8 mouse cellular contexts compared by ENCODE assay signal in the genomic region with DNA sequence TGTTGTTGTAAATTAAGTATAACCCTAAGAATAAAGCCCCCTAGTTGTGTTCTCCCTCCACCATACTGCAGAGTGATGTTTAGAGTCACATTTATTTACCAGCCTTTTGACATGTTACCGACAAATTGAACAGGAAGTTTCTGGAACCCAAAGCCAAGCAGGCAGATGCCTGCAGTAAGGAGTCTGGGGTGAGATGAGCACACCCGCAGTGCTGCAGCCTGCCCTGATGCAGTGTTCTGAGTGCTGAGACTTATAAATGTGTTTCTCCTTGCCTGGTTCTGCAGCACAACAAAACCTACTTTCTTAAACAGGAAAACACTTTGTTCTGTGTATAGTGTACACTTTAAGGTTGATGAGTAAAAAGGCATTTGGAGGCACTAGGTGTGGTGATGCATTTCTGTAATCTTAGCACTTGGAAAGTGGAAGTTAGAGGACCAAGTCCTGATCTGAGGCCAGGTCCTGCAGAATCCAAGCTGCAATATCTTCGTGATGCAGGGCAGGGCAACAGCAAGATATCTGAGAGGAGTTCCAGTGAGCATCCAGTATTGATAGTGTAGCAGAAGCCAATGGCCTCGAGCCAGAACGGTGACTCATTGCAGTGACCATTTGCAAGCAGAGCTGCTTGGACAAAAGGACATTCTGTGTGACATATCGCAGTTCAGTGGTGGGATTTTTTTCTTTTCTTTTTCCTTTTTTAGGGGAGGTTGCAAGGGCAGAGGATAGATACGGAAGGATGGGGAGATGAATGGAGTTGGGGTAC. TPM values are rescaled to one million over a fixed set of nuclear protein-coding genes. Genes with fewer than 3 reads are reported as not detected.
DNase-seq lines count a peak whose midpoint lies in the region; ATAC-seq and TF ChIP-seq lines count a peak whose summit lies in the region.

No protein-coding gene starts in this region.

- peaks cover 44% of the 10 kb centered on the region for H3K4me1 ChIP-seq in cerebellum, adult 2 months (ENCODE audit: control insufficient read depth, insufficient read depth, low read length)
- H3K4me1 ChIP-seq in heart, embryonic 13.5 days = peaks cover 49% of the 10 kb centered on the region
- H3K4me1 ChIP-seq in lung, embryonic 15.5 days = peaks cover 51% of the 10 kb centered on the region
- H3K4me1 ChIP-seq in forebrain, postnatal 0 days (ENCODE audit: insufficient read depth) = peaks cover 13% of the 10 kb centered on the region

- WGBS in cerebellum, adult 2 months = 6% methylated on average over 7 of the region's 7 CpGs
- WGBS in heart, embryonic 13.5 days = 32% methylated on average over 7 of the region's 7 CpGs
- WGBS in lung, embryonic 15.5 days = 37% methylated on average over 7 of the region's 7 CpGs
- WGBS in forebrain, postnatal 0 days = 44% methylated on average over 7 of the region's 7 CpGs

- H3K9ac ChIP-seq in heart, embryonic 13.5 days = 0 out of 2 replicates have a peak overlapping the region, but pooled peaks have one; percentile 8
- H3K9ac ChIP-seq in lung, embryonic 15.5 days = no peak overlapping the region
- H3K9ac ChIP-seq in forebrain, postnatal 0 days = no peak overlapping the region

- H3K36me3 ChIP-seq in heart, embryonic 13.5 days = no peaks in the 10 kb centered on the region
- no peaks in the 10 kb centered on the region for H3K36me3 ChIP-seq in lung, embryonic 15.5 days
- H3K36me3 ChIP-seq in forebrain, postnatal 0 days (ENCODE audit: insufficient read depth) = no peaks in the 10 kb centered on the region

- DNase-seq in right cerebral cortex, postnatal 10 days (ENCODE audit: low spot score in 2 of 2) = peak; percentile 63
- DNase-seq in right cerebral cortex, postnatal 14 days = no peak
- peak; percentile 93 to 95 for DNase-seq in cerebellum, adult 2 months
- peak; percentile 73 to 81 for DNase-seq in urinary bladder, postnatal 36 days (ENCODE audit: low spot score in 2 of 2)
- no peak for DNase-seq in forebrain, postnatal 0 days

- H3K4me2 ChIP-seq in heart, embryonic 13.5 days = peak overlapping the region; percentile 14; the same call in 1 of the 2 replicates
- H3K4me2 ChIP-seq in lung, embryonic 15.5 days = no peak overlapping the region
- H3K4me2 ChIP-seq in forebrain, postnatal 0 days (ENCODE audit: low read depth) = no peak overlapping the region

- peak overlapping the region; percentile 32 for H3K27ac ChIP-seq in cerebellum, adult 2 months (ENCODE audit: insufficient read depth, low read length)
- peak overlapping the region; percentile 72 for H3K27ac ChIP-seq in heart, embryonic 13.5 days (replicated peaks)
- H3K27ac ChIP-seq in lung, embryonic 15.5 days = peak overlapping the region; percentile 31; the same call in 1 of the 2 replicates
- no peak overlapping the region for H3K27ac ChIP-seq in forebrain, postnatal 0 days (ENCODE audit: low read depth, low read length)

- no peak for ATAC-seq in heart, embryonic 13.5 days (ENCODE audit: extremely low read depth, insufficient number of reproducible peaks, low FRiP score, low TSS enrichment)
- no peak for ATAC-seq in lung, embryonic 15.5 days (ENCODE audit: borderline replicate concordance, extremely low read depth, low FRiP score, low TSS enrichment)
- ATAC-seq in CD4-positive, CD25-positive, alpha-beta regulatory T cell, adult 4 months = no peak
- ATAC-seq in forebrain, postnatal 0 days = no peak

- no peak overlapping the region for H3K4me3 ChIP-seq in cerebellum, adult 2 months (replicated peaks; ENCODE audit: insufficient read depth, low read depth, low read length)
- H3K4me3 ChIP-seq in heart, embryonic 13.5 days = no peak overlapping the region
- H3K4me3 ChIP-seq in lung, embryonic 15.5 days = no peak overlapping the region
- H3K4me3 ChIP-seq in forebrain, postnatal 0 days (ENCODE audit: low read depth, low read length) = no peak overlapping the region

- no peak for TF ChIP-seq CTCF in cerebellum, adult 2 months (IDR thresholded peaks at IDR 0.05; ENCODE audit: borderline replicate concordance, insufficient read depth, low read depth, low read length)
- TF ChIP-seq CTCF in forebrain, postnatal 0 days (IDR thresholded peaks at IDR 0.05; ENCODE audit: low read depth) = no peak

- TF ChIP-seq POLR2A in cerebellum, adult 2 months (IDR thresholded peaks at IDR 0.05; ENCODE audit: borderline replicate concordance, insufficient read depth, low read length) = peak; percentile 42; the same call in 1 of the 2 replicates

- no peaks in the 10 kb centered on the region for H3K9me3 ChIP-seq in heart, embryonic 13.5 days
- no peaks in the 10 kb centered on the region for H3K9me3 ChIP-seq in lung, embryonic 15.5 days
- no peaks in the 10 kb centered on the region for H3K9me3 ChIP-seq in forebrain, postnatal 0 days (ENCODE audit: low read length)

- no peaks in the 10 kb centered on the region for H3K27me3 ChIP-seq in cerebellum, adult 2 months (ENCODE audit: control insufficient read depth, insufficient read depth, low read length)
- H3K27me3 ChIP-seq in heart, embryonic 13.5 days (replicated peaks) = no peaks in the 10 kb centered on the region
- H3K27me3 ChIP-seq in lung, embryonic 15.5 days = no peaks in the 10 kb centered on the region
- no peaks in the 10 kb centered on the region for H3K27me3 ChIP-seq in forebrain, postnatal 0 days (ENCODE audit: insufficient read depth, low read length)

RNA-seq across cellular contexts. Expression of a gene that starts 58.0 kb away (rescaled TPM):
- polyA plus RNA-seq in cerebellum, adult 2 months (2012; rRNA removed) = 118 and 121 TPM in 2 replicates
- polyA plus RNA-seq in heart, embryonic 13.5 days (2015; fragmentation: Nextera tagmentation; extraction: Ambion mirVana) = 18.4 and 18.7 TPM in 2 replicates
- polyA plus RNA-seq in lung, embryonic 15.5 days (2015; fragmentation: Nextera tagmentation; extraction: Ambion mirVana) = 36.1 and 36.6 TPM in 2 replicates
- polyA plus RNA-seq in CD4-positive, CD25-positive, alpha-beta regulatory T cell, adult 4 months (2017; shearing (Covaris generic)) = 10 to 100 TPM; 15.9 to 18.4 TPM
- 32.0 and 34.0 TPM in 2 replicates for total RNA-seq in forebrain, postnatal 0 days (2014; rRNA removed)
- 9.7 and 15.9 TPM in 2 replicates for polyA plus RNA-seq in forebrain, postnatal 0 days (2015; fragmentation: Nextera tagmentation; extraction: Ambion mirVana)

Comparison
In these comparisons a context has a peak if more than half of its experiments do, and no peak if none do; other contexts are left out.
1. DNase-seq: peak in right cerebral cortex, postnatal 10 days (2 of 2), cerebellum, adult 2 months (2 of 2) and urinary bladder, postnatal 36 days (2 of 2); none in right cerebral cortex, postnatal 14 days (single experiment) and forebrain, postnatal 0 days (single experiment).